Mouse (Mus musculus) embryonic stem cell, embryonic (primary cell): ENCODE measurements around the gene Grem2.

ENCODE experiments used
- CTCF ChIA-PET, 4 experiments: fragments of 300-600 bp in 2 of 4; fragments of 350-600 bp in 2 of 4; sonication (Branson Sonifier 250); formaldehyde crosslinking; loops; one replicate each; lab custom pipeline; 2022; ENCODE audit warnings: inconsistent platforms in 2 of 4; lab: Charles Lee
- POLR2A ChIA-PET, 4 experiments: fragments of 300-600 bp in 2 of 4; fragments of 350-600 bp in 2 of 4; sonication (Branson Sonifier 250); formaldehyde crosslinking; loops; one replicate each; lab custom pipeline; 2022; ENCODE audit warnings: antibody characterized with exemption in 4 of 4, inconsistent platforms in 1 of 4; lab: Charles Lee

The Grem2 gene

DNA sequence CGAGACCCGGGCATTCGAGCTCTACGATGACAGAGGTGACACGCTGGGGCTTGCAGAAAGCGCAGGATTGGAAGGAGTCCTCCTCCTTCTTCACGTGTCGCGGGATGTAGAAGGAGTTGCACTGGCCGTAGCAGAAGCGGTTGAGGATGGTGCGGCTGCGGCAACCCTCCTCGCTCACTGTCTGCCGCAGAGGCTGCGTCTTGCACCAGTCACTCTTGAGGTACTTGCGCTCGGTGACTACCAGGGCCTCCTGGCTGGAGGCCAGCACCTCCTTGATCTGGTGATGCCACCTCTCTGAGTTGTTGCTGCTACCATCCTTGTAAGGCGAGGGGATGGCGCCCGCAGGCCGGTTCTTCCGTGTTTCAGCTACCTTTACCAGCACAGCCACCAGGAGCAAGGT is 84.8 kb downstream of the Grem2 start:
- CTCF ChIA-PET: interaction anchor here in 1 of 4 experiments (0.5 kb wide), 1 partner anchor 244 kb away, joined by 3 read pairs; no protein-coding TSS in a partner anchor
- POLR2A ChIA-PET: interaction anchor here in 1 of 4 experiments (0.6 to 1.6 kb wide), 2 partner anchors 10 to 19 kb away, joined by 4 to 5 read pairs; no protein-coding TSS in a partner anchor

DNA sequence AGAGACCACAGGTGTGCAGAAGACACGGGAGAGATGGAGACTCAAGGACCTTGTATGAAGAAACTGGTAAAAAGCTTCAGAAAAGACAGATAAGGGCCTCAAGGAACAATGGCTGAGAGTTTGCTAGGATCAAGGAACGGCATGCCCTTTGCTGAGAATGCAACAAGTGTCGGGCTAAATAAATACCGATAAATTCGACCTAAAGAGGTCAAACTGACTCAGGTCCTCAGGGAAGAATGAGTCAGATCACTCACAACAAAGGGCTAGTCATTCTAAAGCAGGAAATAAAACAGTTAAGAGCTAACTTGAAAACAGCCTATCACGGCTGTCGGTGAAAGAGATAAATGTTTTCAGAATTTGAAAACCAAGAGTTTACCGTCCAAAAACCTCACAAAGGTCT is 95.1 kb downstream of the Grem2 start:
- POLR2A ChIA-PET: interaction anchor here in 1 of 4 experiments (1.6 kb wide), 1 partner anchor 10 kb away, joined by 5 read pairs; no protein-coding TSS in a partner anchor
- CTCF ChIA-PET: no interaction called here

DNA sequence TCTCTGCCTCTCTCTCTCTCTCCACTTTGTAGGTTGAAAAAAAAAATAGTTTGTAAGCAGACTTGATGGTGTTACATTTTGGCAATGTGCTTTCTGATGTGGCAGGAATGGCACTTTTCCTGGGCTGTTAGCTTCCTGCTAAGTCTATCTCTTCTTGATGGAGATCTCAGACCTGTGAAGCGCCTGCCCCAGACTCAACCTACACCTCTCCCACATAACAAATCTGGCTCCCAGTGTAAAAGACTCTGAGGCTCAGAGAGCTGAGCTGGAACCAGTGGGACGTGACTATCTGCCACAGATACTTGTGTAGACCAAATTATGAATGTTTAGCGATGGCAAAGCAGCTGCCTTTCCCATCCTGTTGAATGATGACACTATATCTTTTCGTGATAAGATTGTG is 109.8 kb downstream of the Grem2 start:
- ChIA-PET CTCF (no interaction called here), POLR2A (interaction anchor here in 3 of 4 experiments (0.5 to 0.7 kb wide), 3 partner anchors 12 to 263 kb away, joined by 3 read pairs; no protein-coding TSS in a partner anchor)

DNA sequence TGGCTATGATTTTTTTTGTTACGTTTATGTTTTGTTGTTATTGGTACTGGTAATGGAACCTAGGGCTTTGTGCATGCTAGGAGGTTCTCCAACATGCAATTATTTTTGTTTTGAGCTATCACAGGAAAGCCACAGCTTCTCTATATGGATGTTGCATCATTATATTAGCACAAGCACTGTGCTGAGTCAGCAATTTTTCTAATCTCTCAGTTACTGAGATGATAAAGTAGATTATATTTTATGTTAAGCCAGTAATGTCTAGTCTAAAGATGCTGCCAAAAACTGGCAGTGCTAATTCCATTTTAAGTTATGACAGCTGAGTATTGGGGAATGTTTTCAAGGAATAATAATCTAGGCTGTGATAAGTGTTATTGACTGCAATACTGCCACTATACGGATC is 133.0 kb downstream of the Grem2 start:
- CTCF ChIA-PET: no interaction called here
- POLR2A ChIA-PET: no interaction called here
